Mouse (Mus musculus) adrenal gland (tissue): Measurements from ENCODE around the gene Napb.

Source experiments
- intact Hi-C: fragments of 180-260 bp; cut with DNase I; formaldehyde crosslinking; loops from one replicate; pipeline ENCODE4 v1.15.1; 2025

Napb gene

GRCm38 (mm10) chr2:148689444-148690140 lies 42.7 kb downstream of the Napb start:
- intact Hi-C loops = no loop called here

GRCm38 (mm10) chr2:148687971-148688370 lies 44.3 kb downstream of the Napb start:
- intact Hi-C loops = no loop called here

- intact Hi-C loops = no loop called here
Observed at GRCm38 (mm10) chr2:148686862-148687261, 45.4 kb downstream of the Napb start.

- intact Hi-C loops = no loop called here
Observed at GRCm38 (mm10) chr2:148685709-148686108, 46.6 kb downstream of the Napb start.

- intact Hi-C loops = no loop called here
Observed at GRCm38 (mm10) chr2:148684972-148685371, 47.3 kb downstream of the Napb start.

GRCm38 (mm10) chr2:148683031-148683430 lies 49.2 kb downstream of the Napb start:
- intact Hi-C loops = no loop called here

GRCm38 (mm10) chr2:148681461-148681891 lies 50.8 kb downstream of the Napb start:
- intact Hi-C loops = no loop called here

GRCm38 (mm10) chr2:148680775-148681291 lies 51.4 kb downstream of the Napb start, which contains the start of gene Gzf1:
Gene Gzf1, plus strand, starts transcription at chr2:148681023.
- intact Hi-C loops = no loop called here

- intact Hi-C loops = no loop called here
Observed at GRCm38 (mm10) chr2:148679346-148679745, 52.9 kb downstream of the Napb start.

GRCm38 (mm10) chr2:148677801-148678200 lies 54.5 kb downstream of the Napb start:
- intact Hi-C loops = no loop called here

- intact Hi-C loops = no loop called here
Observed at GRCm38 (mm10) chr2:148672199-148673096, 59.8 kb downstream of the Napb start, which contains the start of gene Nxt1. Gene Nxt1, plus strand, starts transcription at chr2:148672601.

GRCm38 (mm10) chr2:148663458-148663857 lies 68.8 kb downstream of the Napb start:
- intact Hi-C loops = no loop called here

- intact Hi-C loops = loop anchor here (5.0 kb wide), 3 partner anchors 73 to 533 kb away; partner anchors contain the start of gene Thbd
Observed at GRCm38 (mm10) chr2:148654961-148655360, 77.3 kb downstream of the Napb start.

- intact Hi-C loops = loop anchor here (5.0 kb wide), 1 partner anchor 68 kb away; no protein-coding TSS in a partner anchor
Observed at GRCm38 (mm10) chr2:148650587-148651357, 81.5 kb downstream of the Napb start.

GRCm38 (mm10) chr2:148644421-148645000 lies 87.8 kb downstream of the Napb start:
- intact Hi-C loops = no loop called here
